In genomic region chr13:63634294-63634693, GRCm38 (mm10) we compare ENCODE assay signal across 21 mouse cellular contexts.
DNase-seq lines count a peak whose midpoint lies in the region; ATAC-seq and TF ChIP-seq lines count a peak whose summit lies in the region.
"Had no signal": no experiment of that assay in that cellular context is flagged by ENCODE, and none has a peak within 500 bp of the region (broad histone marks: within the 10 kb centered on the region; RNA-seq: fewer than 3 reads in every experiment).

No protein-coding gene starts in this region.

- no peak for TF ChIP-seq EP300 in heart, adult 2 months (IDR thresholded peaks at IDR 0.05; ENCODE audit: insufficient read depth, low read depth, low read length)

- intact Hi-C loops in left cerebral cortex, postnatal 10 days (cut with DNase I), result no loop called here
- intact Hi-C loops in heart, adult 2 months (cut with DNase I), result no loop called here

- TF ChIP-seq POLR2A in heart, adult 2 months (IDR thresholded peaks at IDR 0.05; ENCODE audit: insufficient read depth, low read depth, low read length), result no peak

- no peaks in the 10 kb centered on the region for H3K27me3 ChIP-seq in embryonic facial prominence, embryonic 10.5 days (replicated peaks; ENCODE audit: low read depth, poor library complexity, severe bottlenecking)
- no peaks in the 10 kb centered on the region for H3K27me3 ChIP-seq in heart, adult 2 months (ENCODE audit: control insufficient read depth, insufficient read depth, low read length)
- H3K27me3 ChIP-seq: CH12.LX; embryonic facial prominence, embryonic 13.5 days; forebrain, embryonic 12.5 days; heart, embryonic 12.5 days; hindbrain, embryonic 12.5 days; Patski had no signal

- no peaks in the 10 kb centered on the region for H3K79me2 ChIP-seq in heart, adult 2 months (replicated peaks; ENCODE audit: control insufficient read depth, insufficient read depth, low read length)

- ATAC-seq in megakaryocyte progenitor cell, adult 5-6 weeks (replicated peaks; ENCODE audit: poor library complexity), result 0 out of 2 replicates have a peak, but pooled peaks have one; percentile 37
- ATAC-seq: forebrain, embryonic 16.5 days; hindbrain, postnatal 0 days; Patski had no signal

- DNase-seq in 416B (ENCODE audit: low read depth), result peak; percentile 20
- DNase-seq in CD4-positive, CD25-positive, alpha-beta regulatory T cell, adult 2 months (ENCODE audit: low read depth, low spot score), result peak; percentile 7
- no peak for DNase-seq in embryonic facial prominence, embryonic 10.5 days (ENCODE audit: low spot score)
- no peak for DNase-seq in left cerebral cortex, postnatal 10 days (ENCODE audit: extremely low spot score in 1 of 2, low spot score in 2 of 2)
- no peak for DNase-seq in thymus, postnatal 10 days (ENCODE audit: low spot score in 2 of 2)
- DNase-seq in heart, adult 2 months, result no peak
- DNase-seq: adrenal gland, adult 2 months; adrenal gland, postnatal 36 days; cerebellum, adult 2 months; cerebellum, postnatal 10 days; gastrocnemius, postnatal 14 days; kidney, adult 11 months had no signal

- H3K4me3 ChIP-seq in embryonic facial prominence, embryonic 10.5 days, result no peak overlapping the region
- H3K4me3 ChIP-seq in heart, adult 2 months, result no peak overlapping the region
- H3K4me3 ChIP-seq: embryonic facial prominence, embryonic 13.5 days; forebrain, embryonic 12.5 days; heart, embryonic 12.5 days; hindbrain, embryonic 12.5 days had no signal

- TF ChIP-seq CTCF in heart, adult 2 months (IDR thresholded peaks at IDR 0.05), result no peak

- no peak overlapping the region for H3K9ac ChIP-seq in heart, adult 2 months (ENCODE audit: low read depth, low read length)
- H3K9ac ChIP-seq: embryonic facial prominence, embryonic 13.5 days; forebrain, embryonic 12.5 days; heart, embryonic 12.5 days; hindbrain, embryonic 12.5 days had no signal

- H3K4me1 ChIP-seq in embryonic facial prominence, embryonic 10.5 days, result peaks cover 13% of the 10 kb centered on the region
- H3K4me1 ChIP-seq in heart, adult 2 months (ENCODE audit: control insufficient read depth, insufficient read depth, low read length), result no peaks in the 10 kb centered on the region
- H3K4me1 ChIP-seq: embryonic facial prominence, embryonic 13.5 days; forebrain, embryonic 12.5 days; heart, embryonic 12.5 days; hindbrain, embryonic 12.5 days had no signal

- peak overlapping the region; percentile 24; the same call in 1 of the 2 replicates for H3K27ac ChIP-seq in embryonic facial prominence, embryonic 10.5 days (replicated peaks)
- no peak overlapping the region for H3K27ac ChIP-seq in heart, adult 2 months
- H3K27ac ChIP-seq: embryonic facial prominence, embryonic 13.5 days; forebrain, embryonic 12.5 days; hindbrain, embryonic 12.5 days; hindbrain, postnatal 0 days had no signal

- no peaks in the 10 kb centered on the region for H3K36me3 ChIP-seq in embryonic facial prominence, embryonic 10.5 days (replicated peaks)
- H3K36me3 ChIP-seq in heart, adult 2 months (ENCODE audit: control insufficient read depth, insufficient read depth, low read length), result no peaks in the 10 kb centered on the region
- H3K36me3 ChIP-seq: embryonic facial prominence, embryonic 13.5 days; forebrain, embryonic 12.5 days; heart, embryonic 12.5 days; hindbrain, embryonic 12.5 days had no signal

- H3K9me3 ChIP-seq in embryonic facial prominence, embryonic 10.5 days, result no peaks in the 10 kb centered on the region
- H3K9me3 ChIP-seq: embryonic facial prominence, embryonic 13.5 days; forebrain, embryonic 12.5 days; heart, embryonic 12.5 days; hindbrain, embryonic 12.5 days had no signal

- 75% methylated on average over 2 of the region's 2 CpGs for WGBS in embryonic facial prominence, embryonic 10.5 days
- 84% methylated on average over 2 of the region's 2 CpGs for WGBS in heart, adult 2 months

Comparison
In these comparisons a context has a peak if more than half of its experiments do, and no peak if none do; other contexts are left out.
1. DNase-seq: peak in 416B (single experiment) and CD4-positive, CD25-positive, alpha-beta regulatory T cell, adult 2 months (single experiment); none in embryonic facial prominence, embryonic 10.5 days (single experiment), left cerebral cortex, postnatal 10 days (0 of 2), thymus, postnatal 10 days (0 of 2) and heart, adult 2 months (0 of 2).